Mouse (Mus musculus) forebrain, postnatal 0 days (tissue): ENCODE results near the gene Anp32e. TPM values are rescaled to one million over a fixed set of nuclear protein-coding genes. Genes with fewer than 3 reads are reported as not detected.
A peak's percentile ranks its signal among the peaks of the same experiment; 100 is the strongest.
"Not testable (repeated sequence)": the region's sequence is repeated elsewhere in the genome, so short reads cannot be mapped to it uniquely, and the experiment has no call there.

Experiments
- ATAC-seq: fragments of 200-750 bp; cut with Nextera tagmentation; 2 replicates; pipeline ENCODE4 v1.8.0; 2017; ENCODE audit warnings: mild to moderate bottlenecking, moderate library complexity
- DNase-seq: peaks from one replicate; pipeline ENCODE4 v3.0.0-alpha.2; 2015
- H3K27ac ChIP-seq: fragments of 300-500 bp; sonication (generic); 2 replicates; pipeline ENCODE4 v1.5.1; 2014; ENCODE audit warnings: low read depth, mild to moderate bottlenecking, antibody characterized with exemption, low read length, moderate library complexity, mixed read lengths
- H3K27me3 ChIP-seq: fragments of 300-500 bp; sonication (generic); 2 replicates; pipeline ENCODE4 v1.6.1; 2014; ENCODE audit warnings: mild to moderate bottlenecking, low read length, mixed read lengths; ENCODE audit not compliant: insufficient read depth
- H3K36me3 ChIP-seq: fragments of 300-500 bp; sonication (generic); 2 replicates; pipeline ENCODE4 v1.6.1; 2014; ENCODE audit warnings: mild to moderate bottlenecking, moderate library complexity; ENCODE audit not compliant: insufficient read depth
- H3K4me1 ChIP-seq: fragments of 300-500 bp; sonication (generic); 2 replicates; pipeline ENCODE4 v1.6.1; 2014; ENCODE audit warnings: antibody characterized with exemption; ENCODE audit not compliant: insufficient read depth
- H3K4me2 ChIP-seq: fragments of 300-500 bp; sonication (generic); 2 replicates; pipeline ENCODE4 v1.6.1; 2014; ENCODE audit warnings: low read depth, mild to moderate bottlenecking, moderate library complexity
- H3K4me3 ChIP-seq: fragments of 300-500 bp; sonication (generic); 2 replicates; pipeline ENCODE4 v1.5.1; 2014; ENCODE audit warnings: low read depth, low read length, mixed read lengths
- H3K9ac ChIP-seq: fragments of 300-500 bp; sonication (generic); 2 replicates; pipeline ENCODE4 v1.6.1; 2014; ENCODE audit warnings: mild to moderate bottlenecking
- H3K9me3 ChIP-seq: fragments of 300-500 bp; sonication (generic); 2 replicates; pipeline ENCODE4 v1.6.1; 2016; ENCODE audit warnings: low read length
- CTCF ChIP-seq: sonication (generic); IDR thresholded peaks from 2 replicates; pipeline ENCODE4 v1.5.1; 2016; ENCODE audit warnings: antibody characterized with exemption, control low read depth, low read depth
- WGBS: fragments of 180-500 bp; shearing (Covaris S2); extraction: QIAGEN DNeasy Blood & Tissue Kit; methylation state at CpG from one replicate; pipeline ENCODE4 v1.1.7; 2014; 5-methylcytosine and 5-hydroxymethylcytosine counted together
- polyA plus RNA-seq: library from polyadenylated mRNA; unstranded; fragments of >200 nt; fragmentation: Nextera tagmentation; extraction: Ambion mirVana; gene quantifications from 2 replicates; pipeline ENCODE4 v1.2.1, GENCODE M21; 2015
- total RNA-seq: library from RNA; depleted of rRNA; stranded (reverse); fragments of >200 nt; gene quantifications from 2 replicates; pipeline ENCODE4 v1.2.3, GENCODE M21; 2014

Gene Anp32e
- total and polyA plus RNA-seq, 2 experiments from 2014 or later: 34.4 to 109 TPM

- TF ChIP-seq CTCF: no peak
- H3K27ac ChIP-seq: no peak overlapping the region
- no peaks in the 10 kb centered on the region for H3K4me1 ChIP-seq
- H3K9me3 ChIP-seq: no peaks in the 10 kb centered on the region
- no peak for DNase-seq
- H3K4me2 ChIP-seq: no peak overlapping the region
- no peak for ATAC-seq
- 93% methylated on average over 8 of the region's 8 CpGs for WGBS
- no peak overlapping the region for H3K4me3 ChIP-seq
- H3K36me3 ChIP-seq: peaks cover 15% of the 10 kb centered on the region
- H3K27me3 ChIP-seq: no peaks in the 10 kb centered on the region
- no peak overlapping the region for H3K9ac ChIP-seq
Observed at GRCm38 (mm10) chr3:95944742-95945141, 15.7 kb downstream of the Anp32e start.

GRCm38 (mm10) chr3:95945731-95946240, 16.7 kb downstream of the Anp32e start:
- H3K27ac ChIP-seq: no peak overlapping the region
- TF ChIP-seq CTCF: no peak
- 73% methylated on average over 14 of the region's 14 CpGs for WGBS
- no peak for ATAC-seq
- H3K36me3 ChIP-seq: peaks cover 12% of the 10 kb centered on the region; the same call in 1 of the 2 replicates
- no peaks in the 10 kb centered on the region for H3K9me3 ChIP-seq
- no peak for DNase-seq
- H3K4me2 ChIP-seq: no peak overlapping the region
- H3K27me3 ChIP-seq: no peaks in the 10 kb centered on the region
- no peak overlapping the region for H3K4me3 ChIP-seq
- H3K9ac ChIP-seq: no peak overlapping the region
- no peaks in the 10 kb centered on the region for H3K4me1 ChIP-seq

DNA sequence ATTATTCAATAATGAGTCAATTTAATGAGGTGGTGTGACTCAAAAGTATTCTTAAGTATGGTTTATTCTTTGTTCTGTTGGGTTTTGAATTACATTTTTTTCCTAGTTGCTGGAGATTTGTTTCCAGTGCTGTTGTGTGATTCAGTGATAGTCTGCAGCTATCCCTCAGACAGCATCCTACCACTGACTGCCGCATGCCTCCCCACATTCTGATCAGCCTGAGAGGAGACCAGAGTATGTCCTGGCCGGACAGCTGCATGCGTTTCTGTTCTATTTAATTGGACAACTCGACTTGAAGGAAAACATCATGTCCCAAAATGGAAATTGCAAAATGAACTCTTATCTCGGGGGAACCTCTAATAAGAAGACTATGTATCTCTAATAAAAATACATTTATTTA, 19.3 kb downstream of the Anp32e start:
- Histone ChIP-seq H3K9me3 (no peaks in the 10 kb centered on the region), H3K4me3 (no peak overlapping the region), H3K27me3 (no peaks in the 10 kb centered on the region), H3K27ac (no peak overlapping the region), H3K9ac (no peak overlapping the region), H3K4me2 (no peak overlapping the region), H3K4me1 (no peaks in the 10 kb centered on the region), H3K36me3 (0 out of 2 replicates have a peak, but pooled peaks cover 4% of the 10 kb centered on the region)
- DNase-seq (no peak), ATAC-seq (no peak)
- 90% methylated on average over 5 of the region's 5 CpGs for WGBS
- TF ChIP-seq CTCF: no peak

DNA sequence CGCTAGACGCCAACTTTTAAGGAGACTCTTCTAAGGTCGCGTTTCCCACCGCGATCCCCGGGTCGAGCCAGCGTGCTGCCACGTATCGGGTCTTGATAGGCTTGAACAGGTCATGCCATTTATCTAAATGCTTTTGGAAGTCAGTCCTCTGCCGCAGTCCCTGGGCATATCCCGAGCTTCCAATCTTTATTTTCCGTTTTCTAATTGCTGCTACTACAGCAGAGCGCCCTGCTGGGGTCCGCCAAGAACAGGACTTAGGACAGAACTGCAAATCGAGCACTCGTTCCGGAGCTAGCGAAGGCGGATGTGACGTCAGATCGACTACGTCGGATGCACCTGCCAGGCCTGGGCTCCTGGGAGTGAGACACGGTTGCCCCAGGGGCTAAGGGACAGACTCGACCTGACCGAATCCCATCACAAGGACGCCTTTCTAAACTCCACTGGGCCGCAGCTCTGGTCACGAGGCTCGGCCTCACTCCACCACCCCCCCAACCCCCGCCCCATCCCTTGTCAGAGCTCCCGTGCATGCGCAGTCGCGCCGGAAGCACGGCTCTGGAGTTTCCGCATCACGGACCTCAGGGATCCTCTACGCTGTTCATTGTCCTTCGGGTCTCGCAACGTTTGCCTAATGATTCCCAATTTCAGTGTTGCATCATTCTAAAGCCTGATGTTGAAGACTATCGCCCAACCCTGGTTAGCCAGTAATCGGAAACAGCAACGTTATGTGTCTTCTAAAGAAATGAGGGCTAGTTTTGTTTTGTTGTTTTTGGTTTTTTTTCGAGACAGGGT, 21.9 kb downstream of the Anp32e start:
- H3K27me3 ChIP-seq: no peaks in the 10 kb centered on the region
- 1% methylated on average over 49 of the region's 49 CpGs for WGBS

DNA sequence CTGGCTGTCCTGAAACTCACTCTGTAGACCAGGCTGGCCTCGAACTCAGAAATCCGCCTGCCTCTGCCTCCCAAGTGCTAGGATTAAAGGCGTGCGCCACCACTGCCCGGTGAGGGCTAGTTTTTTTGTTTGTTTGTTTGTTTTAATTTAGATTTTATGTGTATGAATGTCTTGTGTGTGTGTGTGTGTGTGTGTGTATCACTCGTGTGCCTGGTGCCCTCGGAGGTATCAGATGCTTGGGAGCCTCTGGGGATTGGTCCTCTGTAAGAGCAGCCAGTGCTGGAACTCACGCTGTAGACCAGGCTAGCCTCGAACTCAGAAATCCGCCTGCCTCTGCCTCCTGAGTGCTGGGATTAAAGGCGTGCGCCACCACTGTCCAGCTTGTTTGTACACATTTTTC, 22.5 kb downstream of the Anp32e start:
- Histone ChIP-seq H3K4me3 (peak overlapping the region; percentile 58), H3K4me2 (peak overlapping the region; percentile 63), H3K9ac (peak overlapping the region; percentile 81), H3K27ac (peak overlapping the region; percentile 99)
- DNase-seq, H3K27me3 ChIP-seq, ATAC-seq, H3K9me3 ChIP-seq, H3K36me3 ChIP-seq, H3K4me1 ChIP-seq: not testable (repeated sequence)
- WGBS: 79% methylated on average over 12 of the region's 12 CpGs

More for the DNA sequence above, 21.9 kb downstream of the Anp32e start:
- TF ChIP-seq CTCF: no peak
- no peaks in the 10 kb centered on the region for H3K4me1 ChIP-seq
- H3K36me3 ChIP-seq: 0 out of 2 replicates have a peak, but pooled peaks cover under 1% of the 10 kb centered on the region
- H3K27ac ChIP-seq: peak overlapping the region; percentile 99
- DNase-seq (peak; percentile 97), ATAC-seq (peak; percentile 97)
- peak overlapping the region; percentile 81 for H3K9ac ChIP-seq
- peak overlapping the region; percentile 63 for H3K4me2 ChIP-seq
- H3K9me3 ChIP-seq: no peaks in the 10 kb centered on the region
- peak overlapping the region; percentile 58 for H3K4me3 ChIP-seq

- Histone ChIP-seq H3K4me2 (no peak overlapping the region), H3K9ac (no peak overlapping the region), H3K4me3 (no peak overlapping the region), H3K27ac (no peak overlapping the region), H3K36me3 (no peaks in the 10 kb centered on the region), H3K9me3 (no peaks in the 10 kb centered on the region), H3K4me1 (no peaks in the 10 kb centered on the region), H3K27me3 (no peaks in the 10 kb centered on the region)
- no peak for ATAC-seq
- no peak for TF ChIP-seq CTCF
- no peak for DNase-seq
Observed at GRCm38 (mm10) chr3:95953023-95953422, 24.0 kb downstream of the Anp32e start.

- DNase-seq: no peak
- 0 out of 2 replicates have a peak overlapping the region, but pooled peaks have one; percentile 29 for H3K27ac ChIP-seq
Observed at GRCm38 (mm10) chr3:95953522-95953921, 24.5 kb downstream of the Anp32e start.

GRCm38 (mm10) chr3:95954648-95955173, 25.7 kb downstream of the Anp32e start:
- not testable (repeated sequence) for H3K4me1 ChIP-seq, H3K4me3 ChIP-seq, H3K27ac ChIP-seq, H3K9me3 ChIP-seq, H3K9ac ChIP-seq, H3K4me2 ChIP-seq, DNase-seq, ATAC-seq, H3K27me3 ChIP-seq, H3K36me3 ChIP-seq
- WGBS: 91% methylated on average over 12 of the region's 12 CpGs

More at GRCm38 (mm10) chr3:95953522-95953921, 24.5 kb downstream of the Anp32e start:
- H3K9me3 ChIP-seq: no peaks in the 10 kb centered on the region
- no peak overlapping the region for H3K4me3 ChIP-seq
- no peaks in the 10 kb centered on the region for H3K4me1 ChIP-seq
- no peak for ATAC-seq
- no peak overlapping the region for H3K4me2 ChIP-seq
- no peaks in the 10 kb centered on the region for H3K27me3 ChIP-seq
- H3K36me3 ChIP-seq: no peaks in the 10 kb centered on the region
- no peak for TF ChIP-seq CTCF
- 61% methylated on average over 3 of the region's 3 CpGs for WGBS
- H3K9ac ChIP-seq: no peak overlapping the region
